Mouse (Mus musculus) testis, adult 2 months (tissue): ENCODE data around the gene Scn3b.

Source experiments
- CTCF ChIP-seq: fragments of 200-500 bp; IDR thresholded peaks from 2 replicates; pipeline ENCODE4 v1.5.1; 2012; ENCODE audit warnings: low read depth, mild to moderate bottlenecking, inconsistent platforms, low read length, moderate library complexity; ENCODE audit not compliant: control insufficient read depth, insufficient read depth, insufficient replicate concordance
- POLR2A ChIP-seq: fragments of 200-500 bp; IDR thresholded peaks from 2 replicates; pipeline ENCODE4 v1.6.1; 2012; ENCODE audit warnings: low read depth, mild to moderate bottlenecking, inconsistent platforms, low read length, moderate library complexity; ENCODE audit not compliant: control insufficient read depth

DNA sequence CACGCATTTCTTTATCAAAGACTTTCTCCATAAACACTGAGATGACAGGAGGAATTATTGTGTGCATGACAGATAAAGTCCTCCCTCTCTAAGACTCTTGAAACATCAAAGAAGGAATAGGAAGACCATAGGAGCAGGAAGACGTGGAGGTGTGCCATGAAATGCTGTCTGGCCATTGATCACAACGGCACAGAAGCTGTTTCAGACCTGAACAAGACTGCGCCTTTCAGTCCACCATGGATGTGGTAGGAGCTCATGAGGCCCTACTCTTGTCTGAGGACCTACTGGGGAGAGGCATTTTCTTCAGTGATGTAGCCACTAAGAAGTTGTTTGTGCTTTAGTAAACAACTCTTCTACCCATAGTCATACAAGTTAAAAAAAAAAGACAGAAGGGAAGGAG is 23.5 kb downstream of the Scn3b start:
- TF ChIP-seq POLR2A (no peak), CTCF (no peak)
